In genomic region chr10:98914810-98915241, GRCm38 (mm10) we compare ENCODE assay signal across 8 mouse cellular contexts. TPM values are rescaled to one million over a fixed set of nuclear protein-coding genes. Genes with fewer than 3 reads are reported as not detected.
DNase-seq lines count a peak whose midpoint lies in the region; ATAC-seq and TF ChIP-seq lines count a peak whose summit lies in the region.

No protein-coding gene starts in this region.

- peak; percentile 30; the same call in 1 of the 2 replicates for TF ChIP-seq CTCF in lung, postnatal 0 days (IDR thresholded peaks at IDR 0.05)

- ATAC-seq in frontal cortex, adult (ENCODE audit: low TSS enrichment), result peak; percentile 71
- ATAC-seq in lung, postnatal 0 days, result peak; percentile 80

- peak overlapping the region; percentile 97 for H3K9ac ChIP-seq in lung, postnatal 0 days (replicated peaks; ENCODE audit: low read depth)

- peak overlapping the region; percentile 97 for H3K4me3 ChIP-seq in hindbrain, embryonic 10.5 days
- H3K4me3 ChIP-seq in lung, postnatal 0 days (ENCODE audit: low read depth, low read length), result peak overlapping the region; percentile 98

- DNase-seq in WW6 (ENCODE audit: low read depth, low spot score), result peak; percentile 28
- DNase-seq in cerebellum, adult 9-11 months, result peak; percentile 92
- peak; percentile 79 for DNase-seq in hindbrain, embryonic 10.5 days (ENCODE audit: low spot score)
- DNase-seq in layer of hippocampus, postnatal 14 days (ENCODE audit: low spot score in 2 of 2), result peak; percentile 82 to 83
- peak; percentile 96 for DNase-seq in lung, postnatal 0 days (ENCODE audit: low spot score)
- DNase-seq in ovary, postnatal 14 days (ENCODE audit: low spot score), result peak; percentile 76
- DNase-seq in urinary bladder, postnatal 36 days (ENCODE audit: low spot score in 2 of 2), result peak; percentile 82 to 86

- H3K4me1 ChIP-seq in hindbrain, embryonic 10.5 days (replicated peaks), result peaks cover 20% of the 10 kb centered on the region
- H3K4me1 ChIP-seq in lung, postnatal 0 days (ENCODE audit: insufficient read depth, low read depth, low read length), result no peaks in the 10 kb centered on the region

- under 1% methylated on average over 51 of the region's 62 CpGs for WGBS in hindbrain, embryonic 10.5 days
- 0% methylated on average over 2 of the region's 62 CpGs for WGBS in lung, postnatal 0 days

- no peaks in the 10 kb centered on the region for H3K9me3 ChIP-seq in hindbrain, embryonic 10.5 days
- no peaks in the 10 kb centered on the region for H3K9me3 ChIP-seq in lung, postnatal 0 days (ENCODE audit: low read length)

- no peaks in the 10 kb centered on the region for H3K36me3 ChIP-seq in hindbrain, embryonic 10.5 days
- H3K36me3 ChIP-seq in lung, postnatal 0 days (ENCODE audit: insufficient read depth, low read length), result no peaks in the 10 kb centered on the region

- H3K4me2 ChIP-seq in lung, postnatal 0 days (replicated peaks; ENCODE audit: low read depth, low read length), result peak overlapping the region; percentile 79

- no peaks in the 10 kb centered on the region; the same call in 1 of the 2 replicates for H3K27me3 ChIP-seq in hindbrain, embryonic 10.5 days (ENCODE audit: insufficient read depth, poor library complexity, severe bottlenecking)
- H3K27me3 ChIP-seq in lung, postnatal 0 days (replicated peaks; ENCODE audit: insufficient read depth, low read length), result no peaks in the 10 kb centered on the region

- no peak for TF ChIP-seq EP300 in lung, postnatal 0 days (IDR thresholded peaks at IDR 0.05)

- H3K27ac ChIP-seq in hindbrain, embryonic 10.5 days, result peak overlapping the region; percentile 98
- H3K27ac ChIP-seq in lung, postnatal 0 days (ENCODE audit: low read length), result peak overlapping the region; percentile 100

RNA-seq across cellular contexts. Expression of gene Atp2b1, which starts 0.6 kb away (rescaled TPM):
- 90.4 and 93.7 TPM in 2 replicates for polyA plus RNA-seq in hindbrain, embryonic 10.5 days (2016; fragmentation: Nextera tagmentation; extraction: Ambion mirVana)
- total RNA-seq in layer of hippocampus, postnatal 14 days (2021), result 1,000 to 10,000 TPM in 1 of 2 experiments, 100 to 1,000 TPM in 1; 996 to 1,053 TPM
- polyA plus RNA-seq in lung, postnatal 0 days (2015; fragmentation: Nextera tagmentation; extraction: Ambion mirVana), result 277 and 282 TPM in 2 replicates

Comparison
In these comparisons a context has a peak if more than half of its experiments do, and no peak if none do; other contexts are left out.
1. Peak in every context shown above with its lines: DNase-seq, ATAC-seq, H3K4me3 ChIP-seq and H3K27ac ChIP-seq.
2. DNase-seq: peak in every context shown above with its lines; median percentile 96 in lung, postnatal 0 days; 92 in cerebellum, adult 9-11 months; 84 in urinary bladder, postnatal 36 days; 82 in layer of hippocampus, postnatal 14 days; 79 in hindbrain, embryonic 10.5 days; 76 in ovary, postnatal 14 days; 28 in WW6.